Mouse (Mus musculus): Measurements from ENCODE around the gene Edem3. TPM values are rescaled to one million over a fixed set of nuclear protein-coding genes. Genes with fewer than 3 reads are reported as not detected.

The Edem3 gene
- polyA plus RNA-seq, 1 experiment from 2014 or later = 18.6 TPM

DNA sequence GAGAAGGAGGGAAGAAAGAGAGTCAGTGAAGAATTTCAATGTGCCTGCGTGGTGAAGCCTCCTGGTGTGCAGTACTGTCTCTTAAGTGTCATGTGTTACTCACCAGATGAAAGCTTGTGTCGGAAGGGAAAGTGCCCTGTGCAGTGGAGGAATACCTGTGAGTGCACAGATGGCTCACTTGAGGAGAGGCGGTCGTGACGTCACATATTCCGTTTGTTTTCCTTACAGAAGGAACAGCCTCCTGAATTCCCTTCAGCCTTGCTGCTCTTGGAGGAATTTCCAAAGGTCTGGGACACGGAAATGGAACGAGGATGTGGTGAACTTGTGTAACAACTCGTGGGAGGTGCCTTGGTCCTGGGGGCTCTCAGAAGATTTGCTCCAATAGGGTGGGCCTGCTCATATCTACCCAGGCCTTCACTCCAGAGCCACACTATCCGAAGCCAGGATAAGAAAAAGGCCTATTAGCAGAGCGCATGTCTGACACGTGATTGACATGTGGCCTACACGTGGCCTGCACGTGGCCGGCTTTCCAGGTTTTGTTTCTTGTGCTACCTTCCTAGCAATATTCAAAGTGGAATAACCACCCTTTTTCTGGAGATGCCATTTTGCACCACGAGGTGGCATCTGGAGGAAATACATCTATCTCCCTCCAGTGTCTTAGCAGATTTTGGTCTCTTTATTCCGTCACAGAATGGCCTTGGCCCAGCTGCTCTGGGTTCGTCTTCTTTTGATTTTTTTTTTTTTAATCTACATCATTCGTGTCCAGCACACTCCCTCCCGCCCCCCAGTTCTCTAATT, 96.1 kb downstream of the Edem3 start:
- H3K4me2 ChIP-seq (replicated peaks; ENCODE audit: low read depth, low read length) = no peak overlapping the region
- H3K4me1 ChIP-seq (ENCODE audit: control insufficient read depth, insufficient read depth, low read length) = no peaks in the 10 kb centered on the region
- H3K27ac ChIP-seq (ENCODE audit: low read length) = no peak overlapping the region
- H3K9me3 ChIP-seq (ENCODE audit: control insufficient read depth, low read depth, low read length) = no peaks in the 10 kb centered on the region
- no peaks in the 10 kb centered on the region for H3K27me3 ChIP-seq (ENCODE audit: control insufficient read depth, insufficient read depth, low read length)
- H3K4me3 ChIP-seq (ENCODE audit: low read depth, low read length) = no peak overlapping the region
- WGBS = 83% methylated on average over 20 of the region's 20 CpGs
- ATAC-seq (ENCODE audit: insufficient number of reproducible peaks, insufficient read depth, low FRiP score, low read depth) = no peak
- no peak overlapping the region for H3K9ac ChIP-seq (replicated peaks; ENCODE audit: low read depth, low read length)
- no peaks in the 10 kb centered on the region for H3K36me3 ChIP-seq (ENCODE audit: control insufficient read depth, insufficient read depth, low read length)

DNA sequence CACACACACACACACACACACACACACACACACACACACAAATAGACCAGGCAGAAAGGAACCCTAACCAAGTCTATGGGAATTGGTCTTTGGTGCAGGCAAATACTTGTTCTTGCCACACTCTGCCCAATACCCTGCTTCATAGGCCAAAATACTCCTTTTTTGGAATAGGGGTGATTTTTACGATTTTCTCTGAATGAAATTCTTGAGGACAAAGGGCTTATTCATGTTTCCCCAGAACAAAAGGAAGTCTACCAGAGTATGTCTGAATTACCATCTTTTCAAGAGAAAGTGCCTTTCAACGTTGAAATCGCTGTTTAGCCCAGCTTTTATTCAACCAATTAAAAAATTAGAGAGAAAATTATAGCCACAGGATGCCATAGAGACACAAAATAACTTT, 96.8 kb downstream of the Edem3 start:
- Histone ChIP-seq H3K4me3 (ENCODE audit: low read depth, low read length) (no peak overlapping the region), H3K9ac (replicated peaks; ENCODE audit: low read depth, low read length) (no peak overlapping the region), H3K27ac (ENCODE audit: low read length) (no peak overlapping the region), H3K9me3 (ENCODE audit: control insufficient read depth, low read depth, low read length) (no peaks in the 10 kb centered on the region), H3K27me3 (ENCODE audit: control insufficient read depth, insufficient read depth, low read length) (no peaks in the 10 kb centered on the region), H3K4me1 (ENCODE audit: control insufficient read depth, insufficient read depth, low read length) (no peaks in the 10 kb centered on the region), H3K36me3 (ENCODE audit: control insufficient read depth, insufficient read depth, low read length) (no peaks in the 10 kb centered on the region), H3K4me2 (replicated peaks; ENCODE audit: low read depth, low read length) (no peak overlapping the region)
- 78% methylated on average over 3 of the region's 3 CpGs for WGBS
- ATAC-seq (ENCODE audit: insufficient number of reproducible peaks, insufficient read depth, low FRiP score, low read depth) = no peak

DNA sequence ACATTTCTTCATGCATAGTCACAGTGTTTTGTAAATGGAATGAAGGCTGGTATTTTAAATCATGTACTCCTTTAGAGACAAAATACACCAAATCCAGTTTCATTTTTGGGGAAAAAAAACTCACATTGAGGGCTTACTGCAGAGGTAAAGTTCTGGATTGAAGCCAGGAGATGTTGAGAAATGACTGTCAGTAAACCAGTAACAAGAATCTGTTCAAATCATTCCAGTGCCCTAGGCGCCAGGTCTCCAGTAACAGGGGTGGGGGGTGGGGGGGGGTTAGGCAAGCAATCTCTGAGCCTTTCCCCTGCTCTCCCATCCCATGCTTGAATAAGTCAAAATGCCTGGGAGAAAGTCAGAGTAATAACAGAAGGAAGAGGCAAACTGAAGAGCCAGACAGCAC, 100.4 kb downstream of the Edem3 start:
- Histone ChIP-seq H3K27ac (ENCODE audit: low read length) (no peak overlapping the region), H3K4me2 (replicated peaks; ENCODE audit: low read depth, low read length) (no peak overlapping the region), H3K4me1 (ENCODE audit: control insufficient read depth, insufficient read depth, low read length) (no peaks in the 10 kb centered on the region), H3K4me3 (ENCODE audit: low read depth, low read length) (no peak overlapping the region), H3K36me3 (ENCODE audit: control insufficient read depth, insufficient read depth, low read length) (no peaks in the 10 kb centered on the region), H3K27me3 (ENCODE audit: control insufficient read depth, insufficient read depth, low read length) (no peaks in the 10 kb centered on the region), H3K9me3 (ENCODE audit: control insufficient read depth, low read depth, low read length) (no peaks in the 10 kb centered on the region), H3K9ac (replicated peaks; ENCODE audit: low read depth, low read length) (no peak overlapping the region)
- no peak for ATAC-seq (ENCODE audit: insufficient number of reproducible peaks, insufficient read depth, low FRiP score, low read depth)
- WGBS = 40% methylated on average over 1 of the region's 1 CpGs

DNA sequence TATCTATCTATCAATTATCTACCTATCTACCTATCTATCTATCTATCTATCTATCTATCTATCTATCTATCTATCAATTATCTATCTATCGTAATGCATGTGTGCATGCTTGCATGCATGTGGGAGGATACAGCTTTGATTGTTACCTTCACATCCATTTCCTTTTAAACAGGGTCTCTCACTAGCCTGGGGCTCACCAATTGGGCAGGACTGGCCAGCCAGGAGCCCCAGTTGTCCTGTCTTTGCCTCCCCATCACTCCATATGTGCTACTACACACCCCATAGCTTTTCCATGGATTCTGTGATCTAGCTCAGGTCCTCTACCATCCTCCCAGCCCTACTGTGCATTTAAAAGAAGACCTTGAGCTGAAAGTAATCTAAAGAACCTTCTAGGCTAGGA, 103.3 kb downstream of the Edem3 start:
- Histone ChIP-seq H3K4me1 (ENCODE audit: control insufficient read depth, insufficient read depth, low read length) (no peaks in the 10 kb centered on the region), H3K9ac (replicated peaks; ENCODE audit: low read depth, low read length) (no peak overlapping the region), H3K4me3 (ENCODE audit: low read depth, low read length) (no peak overlapping the region), H3K27ac (ENCODE audit: low read length) (no peak overlapping the region), H3K27me3 (ENCODE audit: control insufficient read depth, insufficient read depth, low read length) (no peaks in the 10 kb centered on the region), H3K9me3 (ENCODE audit: control insufficient read depth, low read depth, low read length) (no peaks in the 10 kb centered on the region), H3K36me3 (ENCODE audit: control insufficient read depth, insufficient read depth, low read length) (no peaks in the 10 kb centered on the region), H3K4me2 (replicated peaks; ENCODE audit: low read depth, low read length) (no peak overlapping the region)
- 98% methylated on average over 1 of the region's 1 CpGs for WGBS
- no peak for ATAC-seq (ENCODE audit: insufficient number of reproducible peaks, insufficient read depth, low FRiP score, low read depth)

DNA sequence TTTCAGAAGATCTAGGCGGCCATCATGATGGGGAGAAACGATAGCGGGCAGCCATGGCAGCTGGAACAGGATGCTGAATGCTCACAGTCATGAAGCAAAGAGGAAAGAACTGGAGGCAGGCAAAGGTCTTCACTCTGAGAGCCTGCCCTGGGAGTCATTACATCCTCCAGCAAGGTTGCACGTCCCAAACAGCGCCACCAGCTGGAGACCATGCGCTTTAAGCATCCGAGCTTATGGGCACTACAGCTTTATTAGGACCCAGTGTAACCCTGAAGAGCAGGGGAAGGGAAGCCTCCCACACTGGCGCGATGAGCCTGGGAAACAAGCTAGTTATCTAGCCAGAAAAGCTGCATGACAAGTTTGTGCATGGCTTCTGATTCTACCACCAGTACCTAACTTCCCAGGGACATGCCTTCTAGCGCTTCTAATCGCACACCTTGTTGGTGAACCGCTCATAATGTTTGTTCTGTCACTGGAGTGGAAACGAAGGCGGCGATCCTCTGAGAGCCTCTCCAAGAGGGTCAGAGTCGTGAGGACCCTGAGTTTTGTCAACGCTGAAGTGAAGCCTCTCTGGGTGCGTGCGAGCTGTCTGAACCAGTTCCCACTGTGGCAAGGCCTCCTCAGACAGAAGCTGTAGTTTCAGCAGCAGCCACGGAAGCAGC, 106.3 kb downstream of the Edem3 start:
- WGBS = 60% methylated on average over 20 of the region's 20 CpGs
- Histone ChIP-seq H3K4me1 (ENCODE audit: control insufficient read depth, insufficient read depth, low read length) (peaks cover 3% of the 10 kb centered on the region; the same call in 1 of the 2 replicates), H3K9ac (replicated peaks; ENCODE audit: low read depth, low read length) (no peak overlapping the region), H3K36me3 (ENCODE audit: control insufficient read depth, insufficient read depth, low read length) (no peaks in the 10 kb centered on the region), H3K27me3 (ENCODE audit: control insufficient read depth, insufficient read depth, low read length) (no peaks in the 10 kb centered on the region), H3K27ac (ENCODE audit: low read length) (no peak overlapping the region), H3K4me2 (replicated peaks; ENCODE audit: low read depth, low read length) (no peak overlapping the region), H3K9me3 (ENCODE audit: control insufficient read depth, low read depth, low read length) (no peaks in the 10 kb centered on the region), H3K4me3 (ENCODE audit: low read depth, low read length) (no peak overlapping the region)
- ATAC-seq (ENCODE audit: insufficient number of reproducible peaks, insufficient read depth, low FRiP score, low read depth) = no peak

DNA sequence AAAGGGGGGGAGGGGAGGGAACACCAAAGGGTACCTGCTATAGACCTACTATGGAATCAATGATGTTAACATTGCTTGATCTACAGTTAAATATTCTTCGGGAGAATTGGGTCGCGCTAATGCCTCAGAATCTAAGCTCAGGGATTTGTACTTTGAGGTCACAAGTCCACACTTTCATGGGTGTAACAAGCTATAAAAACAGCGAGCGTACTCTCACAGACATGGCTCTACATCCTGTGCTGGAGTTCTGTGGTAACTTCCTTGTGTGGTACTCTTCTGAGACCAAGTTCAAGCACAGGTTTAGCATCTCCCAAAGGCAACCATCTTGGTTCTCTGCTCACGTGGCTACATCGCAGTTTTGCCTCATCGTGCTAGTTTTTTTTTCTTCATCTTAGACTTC, 106.9 kb downstream of the Edem3 start:
- Histone ChIP-seq H3K27me3 (ENCODE audit: control insufficient read depth, insufficient read depth, low read length) (no peaks in the 10 kb centered on the region), H3K36me3 (ENCODE audit: control insufficient read depth, insufficient read depth, low read length) (no peaks in the 10 kb centered on the region), H3K4me1 (ENCODE audit: control insufficient read depth, insufficient read depth, low read length) (peaks cover 3% of the 10 kb centered on the region; the same call in 1 of the 2 replicates), H3K27ac (ENCODE audit: low read length) (no peak overlapping the region), H3K9ac (replicated peaks; ENCODE audit: low read depth, low read length) (no peak overlapping the region), H3K4me3 (ENCODE audit: low read depth, low read length) (no peak overlapping the region), H3K9me3 (ENCODE audit: control insufficient read depth, low read depth, low read length) (no peaks in the 10 kb centered on the region), H3K4me2 (replicated peaks; ENCODE audit: low read depth, low read length) (no peak overlapping the region)
- ATAC-seq (ENCODE audit: insufficient number of reproducible peaks, insufficient read depth, low FRiP score, low read depth) = no peak
- WGBS = 89% methylated on average over 8 of the region's 8 CpGs

DNA sequence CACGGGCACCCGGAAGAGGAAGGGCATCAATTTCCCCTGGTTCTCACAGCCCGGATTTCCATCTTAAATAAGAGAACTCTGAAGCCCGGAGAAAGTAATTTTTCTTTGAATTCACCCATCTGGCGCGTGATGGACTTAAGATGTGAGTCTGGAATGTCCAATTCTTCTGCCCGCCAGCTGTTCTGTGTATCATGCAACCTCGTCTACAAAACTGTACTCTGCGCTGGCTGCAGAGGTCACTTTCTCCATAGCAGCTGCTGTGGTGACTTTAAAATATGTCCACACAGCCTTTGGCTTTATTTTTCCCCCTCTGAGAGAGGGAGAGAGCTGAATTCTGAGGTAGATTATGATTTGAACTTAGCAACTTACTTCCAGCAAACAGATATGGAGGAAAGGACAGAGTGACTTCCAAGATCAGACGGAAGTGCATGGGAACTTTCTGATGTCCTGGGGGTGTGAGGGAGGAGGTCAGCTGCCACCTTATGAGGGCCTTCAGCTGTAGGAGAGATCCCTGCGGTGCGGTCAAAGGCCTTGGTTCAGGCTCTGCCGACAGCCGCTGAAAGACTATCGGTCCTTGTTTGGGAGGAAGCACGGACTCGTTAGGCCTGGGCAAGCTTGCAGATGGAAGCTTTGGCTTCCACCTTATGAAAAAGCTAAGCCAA, 108.1 kb downstream of the Edem3 start:
- peak; percentile 42; the same call in 1 of the 2 replicates for ATAC-seq (ENCODE audit: insufficient number of reproducible peaks, insufficient read depth, low FRiP score, low read depth)
- H3K9me3 ChIP-seq (ENCODE audit: control insufficient read depth, low read depth, low read length) = no peaks in the 10 kb centered on the region
- H3K4me1 ChIP-seq (ENCODE audit: control insufficient read depth, insufficient read depth, low read length) = peaks cover 3% of the 10 kb centered on the region; the same call in 1 of the 2 replicates
- H3K36me3 ChIP-seq (ENCODE audit: control insufficient read depth, insufficient read depth, low read length) = no peaks in the 10 kb centered on the region
- no peak overlapping the region for H3K4me2 ChIP-seq (replicated peaks; ENCODE audit: low read depth, low read length)
- H3K9ac ChIP-seq (replicated peaks; ENCODE audit: low read depth, low read length) = no peak overlapping the region
- H3K4me3 ChIP-seq (ENCODE audit: low read depth, low read length) = no peak overlapping the region
- H3K27ac ChIP-seq (ENCODE audit: low read length) = peak overlapping the region; percentile 85
- no peaks in the 10 kb centered on the region for H3K27me3 ChIP-seq (ENCODE audit: control insufficient read depth, insufficient read depth, low read length)
- 47% methylated on average over 17 of the region's 17 CpGs for WGBS

DNA sequence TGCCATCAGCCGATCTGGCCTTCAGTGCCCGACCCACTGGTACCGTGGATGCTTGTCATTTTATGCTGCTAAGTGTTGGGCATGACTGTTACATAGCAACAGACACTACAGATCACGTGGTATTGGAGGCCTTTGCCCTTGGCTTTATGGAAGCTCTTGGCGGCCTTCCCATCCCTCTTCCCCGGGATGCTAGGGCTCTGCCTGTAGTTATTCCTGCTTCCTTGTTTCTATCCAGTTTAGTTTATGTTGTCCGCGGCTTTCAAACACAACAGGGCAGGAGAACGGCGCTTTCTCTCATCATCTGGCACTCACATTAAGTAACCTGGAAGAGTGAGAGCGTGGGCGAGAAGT, 108.6 kb downstream of the Edem3 start:
- ATAC-seq (ENCODE audit: insufficient number of reproducible peaks, insufficient read depth, low FRiP score, low read depth) = no peak
- Histone ChIP-seq H3K4me2 (replicated peaks; ENCODE audit: low read depth, low read length) (no peak overlapping the region), H3K9ac (replicated peaks; ENCODE audit: low read depth, low read length) (no peak overlapping the region), H3K27ac (ENCODE audit: low read length) (peak overlapping the region; percentile 85), H3K27me3 (ENCODE audit: control insufficient read depth, insufficient read depth, low read length) (no peaks in the 10 kb centered on the region), H3K4me1 (ENCODE audit: control insufficient read depth, insufficient read depth, low read length) (peaks cover 3% of the 10 kb centered on the region; the same call in 1 of the 2 replicates), H3K9me3 (ENCODE audit: control insufficient read depth, low read depth, low read length) (no peaks in the 10 kb centered on the region), H3K4me3 (ENCODE audit: low read depth, low read length) (no peak overlapping the region), H3K36me3 (ENCODE audit: control insufficient read depth, insufficient read depth, low read length) (no peaks in the 10 kb centered on the region)
- 75% methylated on average over 12 of the region's 12 CpGs for WGBS

Measured in stomach, embryonic 14.5 days (tissue).